ENCODE assay signal across 25 mouse cellular contexts in the genomic region with DNA sequence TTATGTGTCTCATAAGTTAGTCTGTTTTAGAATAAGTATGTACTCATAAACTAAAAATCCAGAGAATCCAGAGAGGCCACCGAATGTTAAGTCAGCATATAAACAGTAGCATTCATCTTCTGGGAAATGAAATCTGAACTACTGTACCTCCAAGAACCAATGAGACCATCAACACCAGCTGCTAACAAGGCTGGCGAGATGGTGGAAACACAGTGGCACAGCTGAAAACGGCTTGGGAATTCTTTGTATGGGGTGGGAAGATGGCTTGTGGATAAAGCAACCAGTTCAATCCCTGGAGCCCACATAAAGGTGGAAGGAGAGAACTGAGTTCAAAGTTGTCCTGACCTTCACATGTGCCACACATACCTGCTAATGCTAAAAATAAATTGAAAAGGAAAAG. TPM values are rescaled to one million over a fixed set of nuclear protein-coding genes. Genes with fewer than 3 reads are reported as not detected.
DNase-seq lines count a peak whose midpoint lies in the region; ATAC-seq and TF ChIP-seq lines count a peak whose summit lies in the region.
"Had no signal": no experiment of that assay in that cellular context is flagged by ENCODE, and none has a peak within 500 bp of the region (broad histone marks: within the 10 kb centered on the region; RNA-seq: fewer than 3 reads in every experiment).

No protein-coding gene starts in this region.

- no peak for TF ChIP-seq CTCF in heart, adult 2 months (IDR thresholded peaks at IDR 0.05)
- TF ChIP-seq CTCF in heart, postnatal 0 days (IDR thresholded peaks at IDR 0.05; ENCODE audit: low read depth) = no peak

- no peak for DNase-seq in heart, adult 2 months
- no peak for DNase-seq in heart, postnatal 14 days
- no peak for DNase-seq in heart, embryonic 10.5 days (ENCODE audit: low spot score)
- DNase-seq in heart, postnatal 0 days (ENCODE audit: low spot score) = no peak
- DNase-seq in heart, adult 8-10 months (ENCODE audit: low spot score) = no peak
- DNase-seq: adrenal gland, adult 2 months; adrenal gland, postnatal 14 days; cerebellum, adult 11 months; cerebellum, adult 2 months; cerebellum, adult 9-11 months; cerebellum, postnatal 25 days; gastrocnemius, postnatal 25 days; kidney, adult 11 months; kidney, adult 8-10 months had no signal

- no peak for TF ChIP-seq EP300 in heart, adult 2 months (IDR thresholded peaks at IDR 0.05; ENCODE audit: insufficient read depth, low read depth, low read length)
- no peak for TF ChIP-seq EP300 in heart, postnatal 0 days (IDR thresholded peaks at IDR 0.05; ENCODE audit: low read depth)

- no peak overlapping the region for H3K9ac ChIP-seq in heart, adult 2 months (ENCODE audit: low read depth, low read length)
- H3K9ac ChIP-seq in heart, embryonic 14.5 days (ENCODE audit: low read length) = no peak overlapping the region
- no peak overlapping the region for H3K9ac ChIP-seq in heart, postnatal 0 days (replicated peaks; ENCODE audit: low read depth, low read length)
- H3K9ac ChIP-seq: embryonic facial prominence, embryonic 13.5 days; forebrain, embryonic 13.5 days; hindbrain, embryonic 13.5 days; intestine, embryonic 15.5 days; kidney, embryonic 15.5 days had no signal

- 58% methylated on average over 3 of the region's 3 CpGs for WGBS in heart, adult 2 months
- 70% methylated on average over 3 of the region's 3 CpGs for WGBS in heart, embryonic 14.5 days
- 81% methylated on average over 3 of the region's 3 CpGs for WGBS in heart, embryonic 10.5 days
- 58% methylated on average over 3 of the region's 3 CpGs for WGBS in heart, postnatal 0 days

- no peaks in the 10 kb centered on the region for H3K9me3 ChIP-seq in heart, embryonic 14.5 days (ENCODE audit: control insufficient read depth, low read length)
- no peaks in the 10 kb centered on the region for H3K9me3 ChIP-seq in heart, embryonic 10.5 days
- H3K9me3 ChIP-seq in heart, postnatal 0 days (replicated peaks; ENCODE audit: control insufficient read depth, low read length) = no peaks in the 10 kb centered on the region
- H3K9me3 ChIP-seq: embryonic facial prominence, embryonic 13.5 days; forebrain, embryonic 10.5 days; forebrain, embryonic 13.5 days; hindbrain, embryonic 13.5 days; intestine, embryonic 15.5 days; kidney, embryonic 15.5 days had no signal

- H3K4me2 ChIP-seq in heart, embryonic 14.5 days (ENCODE audit: low read length) = peak overlapping the region; percentile 31; the same call in 1 of the 2 replicates
- peak overlapping the region; percentile 3; the same call in 1 of the 2 replicates for H3K4me2 ChIP-seq in heart, postnatal 0 days (ENCODE audit: low read depth, low read length)
- H3K4me2 ChIP-seq: embryonic facial prominence, embryonic 13.5 days; forebrain, embryonic 13.5 days; heart, embryonic 11.5 days; hindbrain, embryonic 13.5 days; intestine, embryonic 15.5 days; kidney, embryonic 15.5 days had no signal

- H3K27me3 ChIP-seq in heart, adult 2 months (ENCODE audit: control insufficient read depth, insufficient read depth, low read length) = no peaks in the 10 kb centered on the region
- H3K27me3 ChIP-seq in heart, embryonic 14.5 days (ENCODE audit: control insufficient read depth, insufficient read depth, low read length) = no peaks in the 10 kb centered on the region
- H3K27me3 ChIP-seq in heart, embryonic 10.5 days (ENCODE audit: insufficient read depth, poor library complexity, severe bottlenecking) = no peaks in the 10 kb centered on the region
- H3K27me3 ChIP-seq in heart, postnatal 0 days (ENCODE audit: control insufficient read depth, insufficient read depth, low read length) = no peaks in the 10 kb centered on the region
- H3K27me3 ChIP-seq: embryonic facial prominence, embryonic 13.5 days; forebrain, embryonic 13.5 days; hindbrain, embryonic 13.5 days; intestine, embryonic 15.5 days; kidney, embryonic 15.5 days had no signal

- ATAC-seq in heart, embryonic 14.5 days (ENCODE audit: insufficient number of reproducible peaks, insufficient read depth, low FRiP score, low read depth) = no peak
- ATAC-seq in heart, postnatal 0 days (ENCODE audit: insufficient read depth, low read depth) = no peak
- ATAC-seq: CD4-positive, CD25-positive, alpha-beta regulatory T cell, adult 4 months; forebrain, embryonic 13.5 days; forebrain, embryonic 16.5 days; hindbrain, embryonic 16.5 days; intestine, embryonic 15.5 days had no signal

- H3K36me3 ChIP-seq in heart, adult 2 months (ENCODE audit: control insufficient read depth, insufficient read depth, low read length) = peaks cover 47% of the 10 kb centered on the region
- H3K36me3 ChIP-seq in heart, embryonic 14.5 days (ENCODE audit: control insufficient read depth, insufficient read depth, low read length) = peaks cover 98% of the 10 kb centered on the region
- peaks cover 95% of the 10 kb centered on the region for H3K36me3 ChIP-seq in heart, embryonic 10.5 days
- H3K36me3 ChIP-seq in heart, postnatal 0 days (replicated peaks; ENCODE audit: control insufficient read depth, insufficient read depth, low read length) = peaks cover 61% of the 10 kb centered on the region

- H3K4me3 ChIP-seq in heart, adult 2 months = no peak overlapping the region
- no peak overlapping the region for H3K4me3 ChIP-seq in heart, embryonic 14.5 days (ENCODE audit: control insufficient read depth in 1 of 2, insufficient read depth in 1 of 2, low read depth in 1 of 2, low read length in 2 of 2)
- H3K4me3 ChIP-seq in heart, embryonic 10.5 days = no peak overlapping the region
- no peak overlapping the region for H3K4me3 ChIP-seq in heart, postnatal 0 days (ENCODE audit: low read depth, low read length)
- H3K4me3 ChIP-seq: embryonic facial prominence, embryonic 13.5 days; forebrain, embryonic 10.5 days; forebrain, embryonic 13.5 days; hindbrain, embryonic 13.5 days; intestine, embryonic 15.5 days; kidney, embryonic 15.5 days had no signal

- H3K27ac ChIP-seq in heart, adult 2 months = peak overlapping the region; percentile 64
- H3K27ac ChIP-seq in heart, embryonic 14.5 days (replicated peaks in 1 of 2; ENCODE audit: control insufficient read depth in 1 of 2, insufficient read depth in 1 of 2, low read depth in 2 of 2, low read length in 2 of 2) = peak overlapping the region in 1 of 2 experiments; percentile 64; a peak in 2 of 4 replicates
- H3K27ac ChIP-seq in heart, embryonic 10.5 days = no peak overlapping the region
- peak overlapping the region; percentile 64 for H3K27ac ChIP-seq in heart, postnatal 0 days (ENCODE audit: low read depth)
- H3K27ac ChIP-seq: embryonic facial prominence, embryonic 13.5 days; forebrain, embryonic 10.5 days; forebrain, embryonic 13.5 days; hindbrain, embryonic 13.5 days; intestine, embryonic 15.5 days had no signal

- intact Hi-C loops in heart, adult 2 months (cut with DNase I) = no loop called here
- intact Hi-C loops in heart, postnatal 14 days (cut with DNase I) = no loop called here

- TF ChIP-seq POLR2A in heart, adult 2 months (IDR thresholded peaks at IDR 0.05; ENCODE audit: insufficient read depth, low read depth, low read length) = no peak

- peaks cover 9% of the 10 kb centered on the region for H3K79me2 ChIP-seq in heart, adult 2 months (replicated peaks; ENCODE audit: control insufficient read depth, insufficient read depth, low read length)

- peaks cover 41% of the 10 kb centered on the region for H3K4me1 ChIP-seq in heart, adult 2 months (ENCODE audit: control insufficient read depth, insufficient read depth, low read length)
- peaks cover 52 to 98% of the 10 kb centered on the region in 2 experiments for H3K4me1 ChIP-seq in heart, embryonic 14.5 days (ENCODE audit: control insufficient read depth in 2 of 2, insufficient read depth in 2 of 2, low read length in 2 of 2)
- H3K4me1 ChIP-seq in heart, embryonic 10.5 days = peaks cover 87% of the 10 kb centered on the region
- H3K4me1 ChIP-seq in heart, postnatal 0 days (ENCODE audit: control insufficient read depth, insufficient read depth) = peaks cover 82% of the 10 kb centered on the region

RNA-seq across cellular contexts. Expression of gene Wdr1, which starts 10.4 kb away (rescaled TPM):
- 100 to 1,000 TPM; 107 to 119 TPM for total RNA-seq in heart, adult 2 months (2021)
- 105 and 144 TPM in 2 replicates for polyA plus RNA-seq in heart, adult 2 months (2012; rRNA removed)
- 100 to 1,000 TPM; 119 to 146 TPM for total RNA-seq in heart, postnatal 14 days (2021)
- polyA plus RNA-seq in heart, embryonic 14.5 days (2014; fragmentation: Nextera tagmentation; extraction: Ambion mirVana) = 252 TPM in 2 replicates
- polyA plus RNA-seq in heart, embryonic 10.5 days (2016; fragmentation: Nextera tagmentation; extraction: Ambion mirVana) = 243 and 286 TPM in 2 replicates
- 306 and 324 TPM in 2 replicates for total RNA-seq in heart, postnatal 0 days (2014; rRNA removed; ENCODE audit: low replicate concordance)
- 145 and 171 TPM in 2 replicates for polyA plus RNA-seq in heart, postnatal 0 days (2015; fragmentation: Nextera tagmentation; extraction: Ambion mirVana)
- 100 to 1,000 TPM; 109 to 129 (median 118) TPM for total RNA-seq in heart, adult 8-10 months (2022)

RNA-seq across cellular contexts. Expression of gene Slc2a9, which starts 49.7 kb away (rescaled TPM):
- total RNA-seq in heart, adult 2 months (2021) = 1 to 10 TPM; 1.3 to 1.6 TPM
- polyA plus RNA-seq in heart, adult 2 months (2012; rRNA removed) = 1.6 and 1.9 TPM in 2 replicates
- total RNA-seq in heart, postnatal 14 days (2021) = 1 to 10 TPM in 1 of 2 experiments, under 1 TPM in 1; 0.85 to 2.9 TPM
- polyA plus RNA-seq in heart, embryonic 14.5 days (2014; fragmentation: Nextera tagmentation; extraction: Ambion mirVana) = 0.32 and 0.35 TPM in 2 replicates
- polyA plus RNA-seq in heart, embryonic 10.5 days (2016; fragmentation: Nextera tagmentation; extraction: Ambion mirVana) = 0.31 and 0.47 TPM in 2 replicates
- 0.23 and 4.3 TPM in 2 replicates for total RNA-seq in heart, postnatal 0 days (2014; rRNA removed; ENCODE audit: low replicate concordance)
- 0.61 and 0.74 TPM in 2 replicates for polyA plus RNA-seq in heart, postnatal 0 days (2015; fragmentation: Nextera tagmentation; extraction: Ambion mirVana)
- 1 to 10 TPM in 3 of 4 experiments, under 1 TPM in 1; 0.94 to 2.1 (median 1.6) TPM for total RNA-seq in heart, adult 8-10 months (2022)
